Mouse (Mus musculus): ENCODE measurements at regions not wholly inside any gene's neighbourhood (a gene's known extent, or its start where the extent isn't known, plus 50 kb on each side); places are given as distances from the start of the nearest gene placed in this dataset.

DNA sequence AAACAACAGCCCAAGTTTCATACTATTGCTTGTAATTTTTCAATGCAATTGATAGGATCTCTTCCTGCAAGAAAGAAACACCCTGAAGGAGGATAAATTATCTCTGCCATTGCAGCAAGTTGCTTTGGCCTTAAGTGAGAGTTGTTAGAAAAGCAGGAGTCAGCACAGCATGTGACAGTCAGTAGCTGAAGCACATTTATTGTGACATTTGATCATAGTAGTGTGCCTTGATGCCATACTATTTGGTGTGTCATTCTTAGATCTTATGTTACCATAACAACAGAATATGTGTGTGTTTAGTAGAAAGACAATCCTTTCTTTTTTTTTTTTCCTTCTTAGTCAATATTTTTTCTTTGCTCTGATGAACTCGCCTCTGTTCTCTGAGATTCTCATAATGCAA, 115.5 kb upstream of the Tusc1 start:
- no peak for DNase-seq (ENCODE audit: low read depth, low spot score)

DNA sequence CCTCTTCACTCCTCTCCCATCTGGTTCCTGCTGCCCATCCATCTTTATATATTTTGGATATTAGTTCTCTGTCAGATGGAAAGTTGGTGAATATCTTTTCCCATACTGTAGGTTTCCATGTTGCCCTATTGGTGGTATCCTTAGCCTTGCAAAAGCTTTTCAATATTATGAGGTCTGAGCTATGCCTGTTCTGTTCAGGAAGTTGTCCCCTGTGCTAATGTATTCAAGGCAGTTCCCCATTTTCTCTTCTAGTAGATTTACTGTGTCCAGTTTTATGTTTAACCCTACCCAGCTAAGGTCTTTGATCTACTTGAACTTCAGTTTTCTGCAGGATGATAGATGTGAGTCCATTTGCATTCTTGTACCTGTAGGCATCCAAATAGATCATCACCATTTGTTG, 109.4 kb upstream of the Tusc1 start:
- DNase-seq (ENCODE audit: low read depth, low spot score), result no peak

DNA sequence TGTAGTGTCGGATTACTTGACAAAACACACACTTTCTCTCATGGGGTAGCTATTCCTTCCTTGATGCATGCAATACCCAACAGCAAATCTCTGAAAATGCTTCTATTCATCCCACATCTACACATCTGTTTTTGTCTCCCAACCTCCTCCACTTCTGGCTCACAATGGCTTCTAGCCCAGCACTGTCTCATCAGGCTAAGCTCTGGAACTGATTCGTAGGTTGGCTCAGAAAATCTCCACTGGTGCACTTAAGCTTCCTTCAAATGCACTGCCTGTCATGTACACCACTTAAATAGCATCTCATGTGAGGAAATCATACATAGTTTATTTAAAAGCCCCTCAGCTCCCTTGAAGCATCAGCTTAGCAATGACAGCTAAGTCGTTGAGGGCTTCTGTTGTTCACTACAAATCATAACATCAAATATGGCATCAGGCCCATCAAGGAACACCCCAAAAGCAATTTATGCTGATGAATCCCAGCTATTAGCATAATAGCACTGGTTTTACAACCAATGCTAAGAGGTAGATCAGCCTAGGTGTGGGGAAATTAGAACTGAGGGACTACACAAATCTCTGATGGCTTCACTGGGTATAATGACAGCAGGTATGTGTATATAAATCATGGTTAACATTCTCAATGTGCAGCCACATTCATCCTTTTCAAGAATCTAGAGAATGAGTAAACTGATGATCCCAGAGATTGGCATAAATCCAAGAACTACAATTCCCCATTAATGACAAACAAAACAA, 103.5 kb upstream of the Tusc1 start:
- DNase-seq (ENCODE audit: low read depth, low spot score), result no peak

DNA sequence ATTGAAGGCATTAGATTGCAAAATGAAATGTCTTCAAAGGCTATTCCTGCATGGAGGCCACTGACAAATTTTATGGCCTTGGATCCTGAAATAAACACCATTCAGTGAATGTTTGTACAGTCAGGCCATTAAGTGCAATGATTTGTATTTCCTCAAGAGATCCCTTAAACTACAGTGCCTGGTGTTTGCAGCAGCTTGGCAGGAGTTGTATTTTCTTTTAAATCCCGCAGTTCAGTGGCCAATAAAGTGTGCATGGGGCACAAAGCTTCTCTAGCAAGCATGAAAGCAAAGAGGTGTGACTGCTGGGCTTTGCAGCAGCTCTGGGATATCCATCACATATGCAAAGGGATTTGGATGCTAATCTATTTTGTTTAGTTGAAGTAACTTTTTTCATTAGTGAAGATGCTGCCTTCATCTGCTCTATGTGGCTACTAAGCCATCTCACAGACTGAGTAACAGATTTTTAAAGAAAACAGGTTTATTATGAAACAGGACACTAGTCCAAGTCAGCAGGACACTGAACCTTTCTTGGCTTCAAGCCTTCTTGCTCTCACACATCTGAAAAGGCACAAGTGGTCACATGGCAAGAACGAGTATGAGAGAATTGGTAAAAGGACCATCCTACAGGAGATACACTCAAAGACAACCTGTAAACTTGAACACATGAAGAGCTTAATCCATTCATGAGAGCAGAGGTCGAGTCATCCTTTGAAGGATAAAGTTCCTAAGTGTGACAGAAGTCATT, 102.2 kb upstream of the Tusc1 start:
- no peak for DNase-seq (ENCODE audit: low read depth, low spot score)

DNA sequence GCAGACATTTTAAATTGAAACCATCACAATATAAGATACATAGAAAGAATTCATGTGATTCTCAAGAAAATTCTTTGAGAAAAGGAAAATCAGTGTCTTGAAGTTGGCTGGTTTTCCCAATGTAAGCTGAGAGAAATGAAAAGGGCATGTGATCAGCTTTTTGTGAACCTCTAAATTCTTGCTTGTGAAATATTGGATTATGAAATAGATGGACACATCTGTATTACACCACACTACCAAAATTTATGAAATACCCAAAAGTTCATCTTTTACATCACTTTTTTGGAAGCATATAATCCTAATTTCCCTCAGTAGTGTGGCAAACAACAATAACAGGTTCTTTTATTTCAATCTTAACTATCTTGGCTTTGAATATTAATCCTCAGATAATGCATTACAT, 77.4 kb upstream of the Tusc1 start:
- no peak for DNase-seq (ENCODE audit: low read depth, low spot score)

DNA sequence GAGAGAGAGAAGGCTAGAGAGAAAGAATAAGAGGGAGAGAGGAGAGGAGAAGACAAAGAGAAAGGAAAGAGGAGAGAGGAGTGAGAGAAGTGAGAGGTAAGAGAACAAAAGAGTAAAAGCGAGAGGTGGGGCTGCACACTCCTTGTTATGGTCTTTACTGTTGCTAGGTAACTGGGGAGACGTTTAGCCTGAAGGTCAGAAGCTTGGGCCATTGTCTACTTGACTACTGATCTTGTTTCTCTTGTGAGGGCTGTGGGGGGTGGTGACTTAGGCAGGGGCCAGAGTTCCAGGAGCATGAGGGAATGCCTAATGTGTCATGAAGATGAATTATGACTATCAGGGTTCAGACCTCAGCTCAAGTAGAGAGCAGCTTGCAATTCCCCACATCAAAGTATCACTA, 71.6 kb upstream of the Tusc1 start:
- DNase-seq (ENCODE audit: low read depth, low spot score), result peak; percentile 52

DNA sequence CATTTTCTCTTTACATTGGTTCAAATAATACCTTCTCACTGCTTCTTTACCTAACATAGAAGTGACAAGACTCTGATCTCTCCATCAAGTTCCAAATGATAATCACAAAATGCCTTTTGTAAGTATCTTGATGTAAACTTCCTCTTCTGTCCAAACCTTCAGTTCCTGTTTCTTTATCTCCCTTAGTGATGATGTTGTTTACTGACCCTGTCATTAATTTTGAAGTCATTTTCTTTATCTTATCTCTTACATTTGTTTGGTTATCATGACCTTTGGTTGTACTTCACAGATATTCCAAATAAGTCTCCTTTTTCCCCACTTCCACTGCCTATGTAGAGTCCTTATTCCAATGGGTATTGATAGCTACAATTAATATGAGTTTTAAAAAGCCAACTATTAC, 65.3 kb upstream of the Tusc1 start:
- no peak for DNase-seq (ENCODE audit: low read depth, low spot score)
